Mouse (Mus musculus): ENCODE data around the gene Tmem45a2. TPM values are rescaled to one million over a fixed set of nuclear protein-coding genes. Genes with fewer than 3 reads are reported as not detected.

Tmem45a2 gene
- total RNA-seq, 2 experiments from 2014 or later = not detected

Other genes with a start within 250 kb of the Tmem45a2 start
- gene Tmem45a, start 185.2 kb downstream of the Tmem45a2 start, total RNA-seq (2021) = 10 to 100 TPM; 19.7 to 20.8 TPM
- gene Lnp1, start 143.3 kb downstream of the Tmem45a2 start, total RNA-seq (2021) = not detected
- gene Tomm70a, start 50.3 kb upstream of the Tmem45a2 start, total RNA-seq (2021) = 10 to 100 TPM; 40.4 to 43.9 TPM
- gene Nit2, start 96.0 kb upstream of the Tmem45a2 start, total RNA-seq (2021) = 10 to 100 TPM; 39.6 to 40.8 TPM
- gene Tbc1d23, start 160.1 kb upstream of the Tmem45a2 start, total RNA-seq (2021) = 10 to 100 TPM; 38.6 to 44.3 TPM
- gene Tmem30c, start 221.5 kb upstream of the Tmem45a2 start, total RNA-seq (2021) = not detected